Mouse (Mus musculus): ENCODE measurements around the gene Atg4c. TPM values are rescaled to one million over a fixed set of nuclear protein-coding genes. Genes with fewer than 3 reads are reported as not detected.

Atg4c gene
- 4.2 to 9.4 TPM (median 6.5 TPM) in 4 replicates for total RNA-seq (2023)

GRCm38 (mm10) chr4:99193810-99194582 lies at the start of gene Atg4c:
Gene Atg4c, plus strand, starts transcription at chr4:99193934.

Other genes starting within 250 kb of the Atg4c start
- gene Angptl3, start 163.0 kb upstream of the Atg4c start, total RNA-seq (2023): not detected in 4 replicates
- gene Dock7, start 73.0 kb upstream of the Atg4c start, total RNA-seq (2023): 1.2 to 2.9 TPM (median 2.1 TPM) in 4 replicates
- 0.43 to 0.72 TPM (median 0.56 TPM) in 3 of 4 replicates, not detected in the other for gene Gm12689, start 102.0 kb downstream of the Atg4c start, total RNA-seq (2023)

All from B cell, adult 62 days (primary cell).